Mouse (Mus musculus): ENCODE data around the gene Coq2.

Coq2 gene

GRCm38 (mm10) chr5:100674711-100675376 lies at the start of gene Coq2:
Gene Coq2 (minus strand): TSS chr5:100675140.
- DNase-seq: peak; percentile 73

GRCm38 (mm10) chr5:100719235-100720088 lies 44.5 kb upstream of the Coq2 start, which contains the start of gene Hpse:
Gene Hpse (minus strand): TSS chr5:100719716.
- no peak for DNase-seq

- no peak for DNase-seq
Observed at GRCm38 (mm10) chr5:100716762-100717161, 41.8 kb upstream of the Coq2 start.

GRCm38 (mm10) chr5:100711219-100711618 lies 36.3 kb upstream of the Coq2 start:
- DNase-seq: no peak

- no peak for DNase-seq
Observed at GRCm38 (mm10) chr5:100710012-100710411, 35.1 kb upstream of the Coq2 start.

- no peak for DNase-seq
Observed at GRCm38 (mm10) chr5:100709035-100709434, 34.1 kb upstream of the Coq2 start.

- DNase-seq: no peak
Observed at GRCm38 (mm10) chr5:100706675-100707074, 31.7 kb upstream of the Coq2 start.

- DNase-seq: no peak
Observed at GRCm38 (mm10) chr5:100704272-100704671, 29.3 kb upstream of the Coq2 start.

- no peak for DNase-seq
Observed at GRCm38 (mm10) chr5:100702325-100702724, 27.4 kb upstream of the Coq2 start.

GRCm38 (mm10) chr5:100700861-100701620 lies 26.1 kb upstream of the Coq2 start:
- no peak for DNase-seq

GRCm38 (mm10) chr5:100697886-100698285 lies 22.9 kb upstream of the Coq2 start:
- DNase-seq: no peak

- DNase-seq: no peak
Observed at GRCm38 (mm10) chr5:100697398-100697797, 22.5 kb upstream of the Coq2 start.

- no peak for DNase-seq
Observed at GRCm38 (mm10) chr5:100685631-100686030, 10.7 kb upstream of the Coq2 start.

GRCm38 (mm10) chr5:100680542-100680933 lies 5.6 kb upstream of the Coq2 start:
- DNase-seq: no peak

- no peak for DNase-seq
Observed at GRCm38 (mm10) chr5:100679911-100680541, 5.1 kb upstream of the Coq2 start.

GRCm38 (mm10) chr5:100673745-100674486 lies 1.0 kb downstream of the Coq2 start:
- DNase-seq: peak; percentile 87

- DNase-seq: no peak
Observed at GRCm38 (mm10) chr5:100672403-100672802, 2.5 kb downstream of the Coq2 start.

- DNase-seq: no peak
Observed at GRCm38 (mm10) chr5:100671897-100672296, 3.0 kb downstream of the Coq2 start.

GRCm38 (mm10) chr5:100671398-100671797 lies 3.5 kb downstream of the Coq2 start:
- DNase-seq: peak; percentile 31

GRCm38 (mm10) chr5:100666965-100667364 lies 8.0 kb downstream of the Coq2 start:
- DNase-seq: no peak

GRCm38 (mm10) chr5:100663854-100664253 lies 11.1 kb downstream of the Coq2 start:
- DNase-seq: no peak

- DNase-seq: no peak
Observed at GRCm38 (mm10) chr5:100663011-100663410, 11.9 kb downstream of the Coq2 start.

All from cerebellum, adult 11 months (tissue).